Mouse (Mus musculus) gastrocnemius, adult 8-10 months (tissue): Measurements from ENCODE around the gene Prkcg. TPM values are rescaled to one million over a fixed set of nuclear protein-coding genes. Genes with fewer than 3 reads are reported as not detected.
A peak's percentile ranks its signal among the peaks of the same experiment; 100 is the strongest.
"Not testable (repeated sequence)": the region's sequence is repeated elsewhere in the genome, so short reads cannot be mapped to it uniquely, and the experiment has no call there.

Experiments
- DNase-seq, 2 experiments: peaks; one replicate each; pipeline ENCODE4 v3.0.0; 2022; ENCODE audit warnings: low spot score in 2 of 2
- total RNA-seq, 4 experiments: library from RNA; stranded (reverse); gene quantifications; 2 replicates each; pipeline ENCODE4 v1.2.4; 2022

The Prkcg gene
- total RNA-seq, 4 experiments from 2014 or later = 0.29 to 0.94 (median 0.67) TPM

DNA sequence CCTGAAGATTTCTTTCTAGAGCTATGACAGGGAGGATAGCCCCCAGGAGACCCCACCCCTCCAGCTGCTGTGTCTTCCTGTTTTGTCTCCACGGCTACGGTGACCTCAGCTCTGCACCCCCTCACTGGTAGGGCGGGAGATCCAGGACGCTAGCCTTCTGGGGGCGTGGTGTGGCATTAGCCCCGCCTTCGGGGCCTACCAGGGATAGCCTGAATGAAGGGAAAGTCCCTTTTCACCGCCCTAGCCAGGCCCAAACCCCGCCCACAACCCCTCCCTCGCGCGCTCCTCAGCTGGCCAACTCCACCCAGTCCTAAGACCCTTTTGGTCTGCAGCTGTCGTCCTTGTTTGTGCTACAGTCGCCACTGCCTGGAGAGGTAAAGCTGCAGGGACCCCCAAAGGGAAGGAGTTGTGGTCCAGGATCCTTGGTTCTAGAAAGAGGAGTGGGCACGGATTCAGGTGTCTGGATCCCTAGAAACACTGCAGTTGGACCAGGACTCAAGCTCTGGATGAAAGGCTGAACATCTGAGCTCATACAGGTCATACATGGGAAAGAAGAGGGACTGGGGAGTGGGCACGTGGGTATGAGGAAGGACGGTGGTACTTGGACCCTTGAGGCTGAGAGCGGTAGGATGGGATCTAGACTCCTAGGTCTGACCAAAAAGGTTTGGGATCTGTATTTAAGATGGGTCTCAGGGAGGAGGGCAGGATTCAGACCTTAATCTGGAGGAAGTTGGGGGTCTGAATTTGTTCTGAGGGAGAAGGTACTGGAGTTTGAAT is 1.5 kb downstream of the Prkcg start:
- DNase-seq = peak; percentile 95

DNA sequence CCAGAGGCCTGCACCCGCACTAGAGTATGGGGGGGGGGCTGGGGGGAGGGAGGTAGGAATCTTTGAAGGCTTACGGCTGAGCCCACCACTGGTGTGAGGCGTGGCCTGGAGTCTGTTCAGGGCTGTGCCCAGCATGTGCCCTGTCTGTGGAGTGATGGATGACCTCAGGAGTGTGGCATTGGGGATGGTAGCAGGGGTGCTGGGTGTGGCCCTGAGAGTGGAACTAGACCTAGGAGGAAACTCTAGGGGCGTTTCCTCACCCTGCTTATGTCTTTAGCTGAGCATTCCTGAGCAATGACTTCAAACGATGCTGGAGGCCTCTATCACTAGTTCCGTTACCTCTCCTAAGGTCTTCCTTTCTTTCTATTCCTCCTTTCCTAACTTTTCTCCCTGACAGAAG is 2.2 kb downstream of the Prkcg start:
- DNase-seq = peak in 1 of 2 experiments; percentile 8

DNA sequence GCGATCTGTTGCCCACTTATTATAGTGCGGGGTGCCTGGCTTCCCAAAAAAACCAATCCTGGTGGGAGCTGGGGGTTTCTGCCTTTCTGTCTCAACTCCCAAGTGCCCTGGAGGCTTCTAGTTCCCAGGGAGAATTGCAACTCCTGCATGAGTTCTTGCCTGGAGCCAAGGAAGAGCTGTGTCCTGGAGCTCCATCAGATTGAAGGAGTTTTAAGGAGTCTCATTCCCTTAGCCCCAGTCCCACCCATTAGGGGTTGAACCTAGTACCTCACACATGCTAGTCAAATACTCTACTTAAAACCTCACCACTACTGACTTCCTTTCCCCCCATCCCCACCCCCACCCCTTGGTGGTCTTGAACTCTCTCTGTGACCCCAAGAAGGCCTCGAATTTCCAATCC is 2.8 kb downstream of the Prkcg start:
- no peak for DNase-seq

DNA sequence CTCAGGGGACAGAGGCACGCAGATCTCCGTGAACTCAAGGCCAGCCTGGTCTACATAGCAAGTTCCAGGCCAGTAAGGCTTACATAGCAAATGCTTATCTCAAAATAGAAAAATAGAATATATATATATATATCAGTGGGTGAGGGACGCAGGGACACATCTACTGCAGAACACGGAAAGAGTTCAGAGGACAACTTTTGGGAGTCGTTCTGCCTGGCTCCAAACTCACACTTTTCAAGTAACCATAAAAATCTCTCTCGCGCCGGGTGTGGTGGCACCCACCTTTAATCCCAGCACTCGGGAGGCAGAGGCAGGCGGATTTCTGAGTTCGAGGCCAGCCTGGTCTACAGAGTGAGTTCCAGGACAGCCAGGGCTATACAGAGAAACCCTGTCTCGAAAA is 3.3 kb downstream of the Prkcg start:
- not testable (repeated sequence) for DNase-seq

DNA sequence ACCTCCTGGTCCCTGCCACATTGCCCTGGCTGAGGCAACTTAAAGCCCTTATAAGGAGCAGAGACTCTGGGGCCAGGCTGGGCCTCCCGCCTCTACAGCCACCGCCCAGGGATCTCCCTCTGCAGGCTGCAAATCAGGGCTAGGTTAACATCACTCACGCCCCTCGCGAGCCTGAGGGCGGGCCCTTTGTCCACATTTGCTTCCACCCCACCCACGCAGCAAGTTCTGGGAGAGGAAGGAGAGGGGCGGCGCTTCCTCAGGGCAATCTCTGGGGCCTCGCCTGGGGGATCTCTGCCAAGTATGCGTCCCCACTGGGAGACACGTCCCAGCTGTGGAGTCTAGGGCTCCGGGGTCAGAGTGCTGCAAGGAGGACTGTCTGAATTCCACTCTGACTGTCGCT is 3.8 kb downstream of the Prkcg start:
- DNase-seq = peak; percentile 87 to 91

DNA sequence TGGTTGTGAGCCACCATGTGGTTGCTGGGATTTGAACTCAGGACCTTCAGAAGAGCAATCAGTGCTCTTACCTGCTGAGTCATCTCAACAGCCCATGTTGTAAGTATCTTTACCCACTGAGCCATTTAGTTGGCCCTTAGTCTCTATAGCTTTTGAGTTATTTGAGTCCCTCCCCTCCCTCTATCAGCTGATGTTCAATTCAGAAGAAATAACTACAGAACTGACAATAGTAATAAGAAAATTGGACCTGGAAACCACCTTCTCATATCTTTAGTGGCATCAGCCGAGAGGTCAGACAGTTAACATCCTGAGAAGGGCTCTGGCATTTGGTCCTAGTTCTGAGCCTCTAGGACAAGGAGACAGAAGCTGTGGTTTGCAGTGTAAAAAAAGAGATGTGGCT is 5.8 kb downstream of the Prkcg start:
- DNase-seq = no peak

DNA sequence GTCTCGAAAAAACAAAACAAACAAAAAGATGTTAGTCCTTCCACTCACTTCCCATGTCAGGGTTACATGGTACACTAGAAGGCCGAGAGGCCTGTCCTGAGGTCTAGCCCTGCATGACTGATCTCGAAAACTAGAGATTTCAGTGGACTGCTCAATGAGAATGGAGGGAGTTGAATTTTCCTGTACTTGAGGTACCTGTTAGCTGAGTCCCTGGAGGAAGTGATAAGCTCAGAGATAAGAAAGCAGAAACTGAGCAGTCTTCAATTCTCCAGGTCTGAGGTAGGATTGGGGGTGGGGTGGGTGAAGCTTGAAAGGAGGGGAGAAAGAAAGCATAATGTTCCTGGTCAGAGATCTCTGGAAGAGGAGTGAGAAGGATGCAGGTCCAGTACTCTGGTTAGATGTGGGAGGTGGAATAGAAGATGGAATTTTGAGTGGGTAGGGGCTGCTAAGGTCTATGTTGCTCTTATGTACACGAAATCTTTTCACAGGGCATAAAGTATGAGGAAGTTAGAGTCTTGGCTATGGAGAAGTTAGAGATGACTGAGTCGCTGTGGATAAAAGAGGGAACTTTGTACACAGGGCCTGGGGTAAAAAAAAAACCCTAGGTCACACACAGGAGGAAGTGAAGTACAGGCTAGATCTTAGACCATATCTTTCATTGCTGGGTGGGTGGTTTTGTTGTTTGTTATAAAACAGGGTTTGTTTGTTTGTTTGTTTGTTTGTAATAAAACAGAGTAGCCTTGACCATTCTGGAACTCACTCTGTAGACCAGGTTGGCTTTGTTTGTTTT is 6.5 kb downstream of the Prkcg start:
- no peak for DNase-seq

DNA sequence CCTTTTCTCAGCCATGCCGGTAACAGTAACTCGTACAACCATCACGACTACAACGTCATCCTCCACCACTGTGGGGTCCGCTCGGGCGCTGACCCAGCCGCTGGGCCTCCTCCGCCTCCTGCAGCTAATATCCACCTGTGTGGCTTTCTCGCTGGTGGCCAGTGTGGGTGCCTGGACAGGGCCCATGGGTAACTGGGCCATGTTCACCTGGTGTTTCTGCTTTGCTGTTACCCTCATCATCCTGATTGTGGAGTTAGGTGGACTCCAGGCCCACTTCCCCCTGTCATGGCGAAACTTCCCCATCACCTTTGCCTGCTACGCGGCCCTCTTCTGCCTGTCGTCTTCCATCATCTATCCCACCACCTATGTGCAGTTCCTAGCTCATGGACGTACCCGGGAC is 7.7 kb downstream of the Prkcg start:
- no peak for DNase-seq

DNA sequence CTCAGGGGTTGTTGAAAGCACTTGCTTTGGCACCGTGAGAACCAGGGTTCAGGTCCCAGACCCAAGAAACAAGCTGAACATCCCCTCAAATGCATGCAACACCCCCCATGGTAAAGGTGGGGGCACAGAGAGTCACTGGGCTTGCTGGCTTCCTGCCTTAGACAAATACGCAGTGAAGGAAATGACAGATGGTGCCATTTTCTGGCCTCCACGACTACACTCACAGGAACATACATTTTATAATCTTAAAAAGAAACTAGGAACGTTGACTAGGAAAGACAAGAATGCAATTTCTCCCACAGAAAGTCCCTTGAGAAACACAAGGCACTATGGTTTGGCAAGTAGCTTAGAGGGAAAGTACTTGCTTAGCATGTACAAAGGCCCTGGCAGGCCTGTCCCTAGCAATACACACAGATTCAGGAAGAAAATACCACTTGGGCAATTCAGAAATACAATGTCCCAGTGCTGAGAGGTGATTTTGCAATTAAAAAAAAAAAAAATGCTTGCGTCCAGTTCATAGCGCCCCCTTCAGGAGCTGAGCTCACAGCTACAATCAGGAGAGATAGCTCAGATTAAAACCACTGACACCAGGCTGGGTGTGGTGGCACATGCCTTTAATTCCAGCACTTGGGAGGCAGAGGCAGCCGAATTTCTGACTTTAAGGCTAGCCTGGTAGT is 11.1 kb downstream of the Prkcg start:
- no peak for DNase-seq

DNA sequence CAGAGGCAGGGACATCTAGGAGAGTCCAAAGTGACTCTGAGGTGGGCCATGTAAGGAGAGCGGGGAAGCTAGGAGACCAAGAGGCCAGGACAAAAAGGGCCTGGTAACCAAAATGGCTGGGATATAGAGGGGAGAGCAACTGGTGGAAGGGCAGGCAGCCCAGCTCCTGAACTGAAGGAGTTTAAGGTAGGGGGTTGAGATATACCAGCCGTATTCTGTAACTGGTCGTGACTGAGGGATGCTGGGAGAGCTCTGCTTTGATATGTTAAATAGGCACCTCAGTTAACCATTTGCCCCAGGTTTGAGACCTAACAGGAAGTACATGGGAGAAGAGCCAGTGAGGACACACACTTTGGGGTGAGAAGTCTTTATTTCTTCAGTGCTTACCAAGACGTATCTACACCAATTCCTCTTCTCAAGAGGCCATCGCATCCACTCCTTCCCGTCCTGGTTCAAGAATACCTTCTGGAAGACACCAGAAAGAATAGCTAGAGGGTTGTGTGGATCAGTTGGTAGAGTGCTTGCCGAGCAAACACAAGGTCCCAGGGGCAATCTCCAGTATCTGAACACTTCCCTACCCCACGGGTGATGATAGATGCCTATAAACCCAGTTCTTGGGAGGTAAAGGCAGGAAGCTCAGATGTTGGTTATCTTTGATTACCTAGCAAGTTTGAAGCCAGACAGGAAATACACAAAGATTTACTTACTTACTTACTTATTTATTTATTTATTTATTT is 12.1 kb downstream of the Prkcg start:
- DNase-seq = no peak

DNA sequence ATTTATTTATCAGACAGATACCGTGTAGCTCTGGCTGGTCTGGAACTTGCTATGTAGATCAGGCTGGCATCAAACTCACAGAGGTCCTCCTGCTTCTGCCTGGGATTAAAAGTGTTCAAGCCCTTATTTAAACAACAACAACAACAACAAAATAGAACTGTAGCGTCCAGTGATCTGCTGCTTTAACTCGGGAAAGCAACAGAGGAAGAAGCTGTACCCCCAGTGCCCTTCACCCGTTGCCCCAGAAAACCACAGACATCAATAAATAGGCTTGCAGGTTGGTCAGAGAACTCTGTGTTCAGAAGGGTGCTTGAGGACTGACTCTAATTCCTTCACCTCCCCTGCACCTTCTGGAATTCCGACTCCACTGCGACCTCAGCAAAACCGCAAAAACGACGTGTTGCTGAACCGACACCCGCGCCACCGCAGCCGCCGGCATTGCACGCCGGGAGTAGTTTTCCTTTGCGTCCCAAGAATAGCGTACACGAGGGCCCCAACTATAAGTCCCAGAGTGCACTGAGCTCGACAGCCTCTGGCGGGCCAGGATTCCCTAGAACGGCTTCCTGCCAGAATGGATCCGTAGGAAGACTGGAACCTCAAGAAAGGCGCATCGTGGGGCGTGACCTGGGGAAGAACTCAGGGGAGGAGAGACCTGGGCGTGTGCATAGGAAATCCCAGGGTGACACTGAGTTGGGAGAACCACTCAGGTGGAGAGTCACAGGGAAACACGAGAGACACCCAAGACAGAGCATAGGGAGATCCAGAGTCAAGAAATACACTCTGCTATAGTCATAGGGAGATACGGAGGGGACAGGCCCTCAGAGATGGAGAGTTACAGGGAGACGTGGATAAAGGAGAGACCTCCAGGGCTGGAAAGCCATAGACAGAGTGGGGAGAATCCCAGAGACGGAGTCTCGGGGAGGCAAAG is 12.9 kb downstream of the Prkcg start:
- peak in 1 of 2 experiments; percentile 8 for DNase-seq

DNA sequence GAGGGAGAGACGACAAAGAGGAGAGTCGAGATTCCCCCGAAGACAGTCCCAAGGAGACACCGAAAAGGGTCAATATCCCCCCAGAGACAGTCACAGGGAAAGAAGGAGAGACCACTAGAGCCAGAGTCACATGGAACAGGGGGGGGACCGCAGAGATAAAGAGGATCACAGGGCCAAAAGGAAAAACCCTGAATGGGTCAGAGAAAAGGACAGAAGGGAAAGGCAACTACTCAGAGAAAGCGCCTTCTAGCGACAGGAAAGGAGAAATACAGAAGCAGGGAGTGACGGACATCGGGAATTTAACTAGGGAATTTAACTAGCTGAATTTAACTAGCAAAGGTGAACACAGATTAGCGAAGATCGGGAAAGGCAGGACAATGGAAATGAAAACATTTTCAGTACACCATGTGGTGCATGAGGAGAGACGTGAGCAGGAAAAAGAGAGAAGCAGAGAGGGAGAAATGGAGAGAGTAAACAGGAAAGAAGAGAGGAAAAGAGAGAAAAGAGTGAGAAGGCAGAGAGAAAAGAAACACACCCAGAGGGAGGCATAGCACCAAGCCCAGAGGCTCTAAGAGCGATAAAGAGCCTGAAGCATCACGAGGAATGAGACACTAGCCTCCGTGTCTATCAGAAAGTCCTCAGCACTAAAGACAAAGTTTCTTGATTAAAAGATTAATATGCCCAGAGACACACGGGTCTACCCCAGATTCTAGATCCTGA is 13.7 kb downstream of the Prkcg start:
- DNase-seq = no peak

DNA sequence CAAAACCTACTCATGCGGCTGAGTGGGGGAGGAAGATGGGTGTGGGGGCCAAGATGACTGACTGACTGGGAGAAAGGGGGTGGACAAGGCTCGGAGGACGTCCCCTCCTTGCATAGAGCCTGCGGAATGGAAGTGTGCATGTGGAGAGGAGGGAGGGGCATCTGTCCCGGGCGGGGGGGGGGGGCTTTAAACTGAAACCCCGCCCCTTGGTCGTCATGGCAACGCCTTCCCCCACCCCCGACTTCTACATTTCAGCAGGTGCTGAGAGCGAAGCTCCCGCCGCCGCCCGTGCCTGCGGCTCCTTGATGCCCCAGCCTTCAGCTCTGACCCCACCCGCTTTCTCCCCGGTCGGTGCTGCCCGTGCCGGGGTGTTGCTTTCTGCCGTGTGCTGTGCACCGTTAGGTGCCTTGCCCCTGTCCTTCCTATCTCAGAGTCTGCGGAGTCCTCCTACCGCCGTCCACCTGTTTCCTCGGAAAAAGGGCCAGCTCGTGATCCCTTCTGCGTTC is 14.3 kb downstream of the Prkcg start:
- DNase-seq = no peak

DNA sequence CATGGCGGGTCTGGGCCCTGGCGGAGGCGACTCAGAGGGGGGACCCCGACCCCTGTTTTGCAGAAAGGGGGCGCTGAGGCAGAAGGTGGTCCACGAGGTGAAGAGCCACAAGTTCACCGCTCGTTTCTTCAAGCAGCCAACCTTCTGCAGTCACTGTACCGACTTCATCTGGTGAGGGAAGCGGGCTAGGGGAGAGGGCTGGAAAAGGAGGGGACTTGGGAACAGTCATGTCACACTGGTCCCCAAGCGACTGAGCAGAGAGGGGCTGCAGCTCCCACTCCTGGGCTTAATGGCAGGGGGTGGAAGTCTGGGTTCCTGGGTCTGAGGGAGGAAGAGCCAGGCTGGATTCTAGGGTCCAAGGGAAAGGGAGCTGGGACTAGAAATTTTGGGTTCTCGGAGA is 14.8 kb downstream of the Prkcg start:
- no peak for DNase-seq

DNA sequence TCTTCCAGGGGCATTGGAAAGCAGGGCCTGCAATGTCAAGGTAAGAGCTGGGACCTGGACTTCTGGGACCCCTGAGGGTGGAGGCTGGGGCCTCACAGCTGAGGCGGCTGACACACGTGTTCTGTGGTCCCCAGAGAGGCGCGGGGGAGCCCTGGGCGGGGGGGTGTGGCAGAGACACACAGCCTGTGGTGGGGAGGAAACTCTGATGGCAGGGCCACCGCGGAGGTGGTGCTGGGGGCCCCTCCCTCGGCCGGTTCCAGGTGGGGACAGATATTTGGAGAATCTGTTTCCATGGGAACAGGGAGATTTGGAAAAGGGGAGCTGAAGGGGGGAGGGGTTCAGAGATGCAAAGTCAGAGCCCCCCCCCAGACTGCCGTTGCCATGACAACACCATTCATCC is 15.3 kb downstream of the Prkcg start:
- no peak for DNase-seq

DNA sequence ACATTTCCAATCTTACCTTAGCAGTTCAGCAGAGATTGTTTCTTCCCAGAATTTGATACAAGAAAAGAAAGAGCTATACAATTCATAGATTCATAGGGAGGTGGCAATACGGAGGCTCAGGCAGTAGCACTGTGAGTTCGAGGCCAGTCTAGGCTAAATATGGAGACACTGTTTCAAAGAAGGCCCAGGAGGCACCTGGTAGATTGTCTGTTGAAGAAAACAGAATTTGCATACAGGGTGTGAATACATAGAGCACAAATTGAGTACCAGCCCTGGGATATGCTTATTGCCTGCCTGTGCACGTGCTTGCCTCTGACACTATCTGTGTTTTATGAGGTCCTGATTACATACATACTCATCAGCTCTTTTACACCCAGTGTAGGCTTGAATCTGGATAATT is 17.4 kb downstream of the Prkcg start:
- no peak for DNase-seq

DNA sequence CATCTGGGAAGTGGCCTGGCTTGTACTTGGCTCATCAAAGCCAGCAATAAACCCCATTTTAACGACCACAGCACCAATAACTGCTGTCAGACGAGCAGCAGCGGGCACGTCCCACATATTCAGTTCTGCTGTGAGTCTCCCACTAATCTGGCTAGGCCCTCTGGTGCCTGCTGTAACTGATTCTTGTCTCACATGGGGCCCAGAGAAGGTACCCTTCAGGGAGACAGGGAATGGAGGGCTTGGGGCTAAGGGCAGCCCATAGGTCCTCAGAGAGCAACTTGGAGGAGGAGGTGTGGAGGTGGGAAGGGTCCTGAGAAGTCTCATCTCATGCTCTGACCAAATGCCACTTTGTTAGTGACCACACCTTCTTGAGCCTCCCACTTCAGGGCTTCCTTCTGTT is 19.7 kb downstream of the Prkcg start:
- DNase-seq = no peak

DNA sequence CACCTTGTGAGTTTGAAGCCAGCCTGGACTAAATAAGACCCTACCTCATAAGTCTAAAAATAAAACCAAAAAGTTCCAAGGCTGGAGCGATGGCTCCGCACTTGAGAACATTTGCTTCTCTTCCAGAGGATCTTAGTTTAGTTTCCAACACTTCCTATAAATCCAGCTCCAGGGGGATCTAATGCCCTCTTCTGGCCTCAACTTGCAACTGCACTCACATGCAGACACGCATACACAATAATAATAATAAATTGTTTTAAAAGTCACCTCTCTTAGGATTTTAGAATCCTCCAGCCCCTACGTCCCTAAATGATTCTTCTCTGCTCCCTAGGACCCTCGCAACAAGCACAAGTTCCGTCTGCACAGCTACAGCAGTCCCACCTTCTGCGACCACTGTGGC is 21.3 kb downstream of the Prkcg start:
- DNase-seq = no peak

DNA sequence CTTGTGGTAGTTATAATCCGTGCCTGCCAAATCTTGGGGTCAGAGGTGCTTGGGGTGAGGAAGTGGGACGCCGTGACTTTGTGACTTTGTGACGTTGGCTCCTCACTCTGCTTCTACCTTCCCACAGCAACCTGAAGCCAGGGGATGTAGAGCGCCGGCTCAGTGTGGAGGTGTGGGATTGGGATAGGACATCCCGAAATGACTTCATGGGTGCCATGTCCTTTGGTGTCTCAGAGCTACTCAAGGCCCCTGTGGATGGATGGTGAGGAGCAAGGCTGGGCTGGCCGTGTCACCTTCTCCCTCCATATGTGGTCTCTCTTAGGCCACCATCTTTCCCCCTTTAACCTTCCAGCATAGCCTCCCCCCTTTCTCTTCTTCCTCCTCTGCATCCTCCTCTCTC is 24.6 kb downstream of the Prkcg start:
- DNase-seq = no peak

DNA sequence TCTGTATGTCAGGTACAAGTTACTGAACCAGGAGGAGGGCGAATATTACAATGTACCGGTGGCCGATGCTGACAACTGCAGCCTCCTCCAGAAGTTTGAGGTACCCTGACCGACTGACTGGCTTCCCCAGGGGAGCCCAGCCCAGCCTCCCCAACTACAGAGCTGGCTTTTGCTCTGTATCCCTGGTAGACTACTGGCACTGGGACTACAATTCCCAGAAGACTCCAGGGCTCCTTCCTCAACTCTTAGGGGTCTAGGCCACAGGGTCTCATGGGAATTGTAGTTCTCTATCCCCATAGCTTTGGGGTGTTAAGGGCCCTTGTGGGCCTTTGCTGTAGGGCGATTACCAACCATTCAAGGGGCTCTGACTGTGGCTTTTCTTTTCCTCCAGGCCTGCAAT is 25.1 kb downstream of the Prkcg start:
- DNase-seq = no peak
